Mouse (Mus musculus) hindbrain, embryonic 15.5 days (tissue): ENCODE results near the gene Polr2j. TPM values are rescaled to one million over a fixed set of nuclear protein-coding genes. Genes with fewer than 3 reads are reported as not detected.
"Not testable (repeated sequence)": the region's sequence is repeated elsewhere in the genome, so short reads cannot be mapped to it uniquely, and the experiment has no call there.

Source experiments
- ATAC-seq: fragments of 200-750 bp; cut with Nextera tagmentation; 2 replicates; pipeline ENCODE4 v1.8.0; 2017; ENCODE audit warnings: low read depth, moderate number of reproducible peaks, moderate TSS enrichment; ENCODE audit not compliant: low FRiP score
- H3K27ac ChIP-seq: fragments of 300-500 bp; sonication (generic); replicated peaks from 2 replicates; pipeline ENCODE4 v1.5.1; 2015; ENCODE audit warnings: mild to moderate bottlenecking, inconsistent platforms
- H3K27me3 ChIP-seq: fragments of 300-500 bp; sonication (generic); 2 replicates; pipeline ENCODE4 v1.6.1; 2015; ENCODE audit warnings: control low read depth, inconsistent platforms
- H3K36me3 ChIP-seq: fragments of 300-500 bp; sonication (generic); 2 replicates; pipeline ENCODE4 v1.6.1; 2015; ENCODE audit warnings: control low read depth, inconsistent platforms
- H3K4me1 ChIP-seq: fragments of 300-500 bp; sonication (generic); replicated peaks from 2 replicates; pipeline ENCODE4 v1.6.1; 2015; ENCODE audit warnings: control low read depth, inconsistent platforms
- H3K4me2 ChIP-seq: fragments of 300-500 bp; sonication (generic); 2 replicates; pipeline ENCODE4 v1.6.1; 2015; ENCODE audit warnings: moderate library complexity, mild to moderate bottlenecking, inconsistent platforms
- H3K4me3 ChIP-seq: fragments of 300-500 bp; sonication (generic); 2 replicates; pipeline ENCODE4 v1.5.1; 2015; ENCODE audit warnings: mild to moderate bottlenecking, inconsistent platforms
- H3K9ac ChIP-seq: fragments of 300-500 bp; sonication (generic); 2 replicates; pipeline ENCODE4 v1.6.1; 2015; ENCODE audit warnings: inconsistent platforms
- H3K9me3 ChIP-seq: fragments of 300-500 bp; sonication (generic); 2 replicates; pipeline ENCODE4 v1.6.1; 2016; ENCODE audit warnings: control low read depth, inconsistent platforms
- WGBS: fragments of 180-500 bp; shearing (Covaris S2); methylation state at CpG from one replicate; pipeline ENCODE4 v1.1.7; 2015; 5-methylcytosine and 5-hydroxymethylcytosine counted together
- polyA plus RNA-seq: library from polyadenylated mRNA; unstranded; fragments of >200 nt; fragmentation: Nextera tagmentation; extraction: Ambion mirVana; gene quantifications from 2 replicates; pipeline ENCODE4 v1.2.1, GENCODE M21; 2015

The Polr2j gene
- polyA plus RNA-seq, 1 experiment from 2014 or later = 206 TPM

GRCm38 (mm10) chr5:136146936-136147335 lies 30.5 kb downstream of the Polr2j start:
- H3K36me3 ChIP-seq = no peaks in the 10 kb centered on the region
- no peaks in the 10 kb centered on the region for H3K27me3 ChIP-seq
- 100% methylated on average over 1 of the region's 1 CpGs for WGBS
- no peaks in the 10 kb centered on the region for H3K9me3 ChIP-seq
- H3K27ac ChIP-seq = no peak overlapping the region
- no peak overlapping the region for H3K4me3 ChIP-seq
- ATAC-seq = no peak
- no peak overlapping the region for H3K9ac ChIP-seq
- no peaks in the 10 kb centered on the region for H3K4me1 ChIP-seq
- H3K4me2 ChIP-seq = no peak overlapping the region

- H3K4me2 ChIP-seq = no peak overlapping the region
These were observed 31.3 kb downstream of the Polr2j start for GRCm38 (mm10) chr5:136147704-136148103.

GRCm38 (mm10) chr5:136149134-136149576 lies 32.7 kb downstream of the Polr2j start:
- not testable (repeated sequence) for H3K27me3 ChIP-seq, H3K4me3 ChIP-seq, H3K27ac ChIP-seq, H3K9ac ChIP-seq, H3K36me3 ChIP-seq, ATAC-seq, H3K9me3 ChIP-seq, H3K4me2 ChIP-seq, H3K4me1 ChIP-seq
- 79% methylated on average over 5 of the region's 5 CpGs for WGBS

More at GRCm38 (mm10) chr5:136147704-136148103, 31.3 kb downstream of the Polr2j start:
- H3K9me3 ChIP-seq = no peaks in the 10 kb centered on the region
- H3K27me3 ChIP-seq = no peaks in the 10 kb centered on the region
- no peak for ATAC-seq
- no peak overlapping the region for H3K4me3 ChIP-seq
- H3K9ac ChIP-seq = no peak overlapping the region
- no peaks in the 10 kb centered on the region for H3K4me1 ChIP-seq
- 77% methylated on average over 8 of the region's 8 CpGs for WGBS
- no peak overlapping the region for H3K27ac ChIP-seq
- no peaks in the 10 kb centered on the region for H3K36me3 ChIP-seq

GRCm38 (mm10) chr5:136152365-136152764 lies 35.9 kb downstream of the Polr2j start:
- 80% methylated on average over 8 of the region's 8 CpGs for WGBS
- no peak for ATAC-seq
- no peak overlapping the region for H3K27ac ChIP-seq
- no peaks in the 10 kb centered on the region for H3K36me3 ChIP-seq
- H3K27me3 ChIP-seq = no peaks in the 10 kb centered on the region
- no peak overlapping the region for H3K4me3 ChIP-seq
- H3K4me2 ChIP-seq = no peak overlapping the region
- no peaks in the 10 kb centered on the region for H3K4me1 ChIP-seq
- H3K9me3 ChIP-seq = no peaks in the 10 kb centered on the region
- no peak overlapping the region for H3K9ac ChIP-seq

GRCm38 (mm10) chr5:136155399-136155798 lies 39.0 kb downstream of the Polr2j start:
- H3K27me3 ChIP-seq = no peaks in the 10 kb centered on the region
- H3K36me3 ChIP-seq = peaks cover 4% of the 10 kb centered on the region; the same call in 1 of the 2 replicates
- no peaks in the 10 kb centered on the region for H3K4me1 ChIP-seq
- H3K4me2 ChIP-seq = no peak overlapping the region
- H3K4me3 ChIP-seq = no peak overlapping the region
- 90% methylated on average over 5 of the region's 5 CpGs for WGBS
- no peak for ATAC-seq
- no peak overlapping the region for H3K27ac ChIP-seq
- H3K9ac ChIP-seq = no peak overlapping the region
- H3K9me3 ChIP-seq = no peaks in the 10 kb centered on the region

- not testable (repeated sequence) for H3K4me2 ChIP-seq, H3K9ac ChIP-seq, H3K27ac ChIP-seq, H3K27me3 ChIP-seq, H3K4me1 ChIP-seq, ATAC-seq, H3K9me3 ChIP-seq, H3K4me3 ChIP-seq
- WGBS = 88% methylated on average over 11 of the region's 12 CpGs
- peaks cover 12% of the 10 kb centered on the region for H3K36me3 ChIP-seq
These were observed 43.7 kb downstream of the Polr2j start for GRCm38 (mm10) chr5:136160084-136160483.

GRCm38 (mm10) chr5:136163807-136164474 lies 47.5 kb downstream of the Polr2j start:
- ATAC-seq = 0 out of 2 replicates have a peak, but pooled peaks have one; percentile 77
- WGBS = 59% methylated on average over 11 of the region's 11 CpGs
- Histone ChIP-seq H3K27ac (no peak overlapping the region), H3K27me3 (no peaks in the 10 kb centered on the region), H3K9ac (no peak overlapping the region), H3K4me2 (no peak overlapping the region), H3K36me3 (peaks cover 17% of the 10 kb centered on the region), H3K9me3 (no peaks in the 10 kb centered on the region), H3K4me3 (no peak overlapping the region), H3K4me1 (0 out of 2 replicates have a peak, but pooled peaks cover 3% of the 10 kb centered on the region)

GRCm38 (mm10) chr5:136165246-136165645 lies 48.8 kb downstream of the Polr2j start:
- H3K4me3 ChIP-seq = no peak overlapping the region
- H3K4me2 ChIP-seq = no peak overlapping the region
- ATAC-seq = no peak
- H3K27ac ChIP-seq = no peak overlapping the region; the same call in 1 of the 2 replicates
- H3K9ac ChIP-seq = no peak overlapping the region
- H3K4me1 ChIP-seq = peaks cover 12% of the 10 kb centered on the region
- H3K36me3 ChIP-seq = peaks cover 15% of the 10 kb centered on the region
- H3K9me3 ChIP-seq = no peaks in the 10 kb centered on the region
- H3K27me3 ChIP-seq = no peaks in the 10 kb centered on the region
- WGBS = 64% methylated on average over 8 of the region's 8 CpGs

GRCm38 (mm10) chr5:136167296-136167695 lies 50.9 kb downstream of the Polr2j start:
- H3K27me3 ChIP-seq = no peaks in the 10 kb centered on the region
- no peak for ATAC-seq
- WGBS = 91% methylated on average over 4 of the region's 4 CpGs
- H3K4me3 ChIP-seq = no peak overlapping the region
- H3K4me1 ChIP-seq = peaks cover 26% of the 10 kb centered on the region
- no peak overlapping the region for H3K4me2 ChIP-seq
- H3K9me3 ChIP-seq = no peaks in the 10 kb centered on the region
- no peak overlapping the region for H3K27ac ChIP-seq
- H3K9ac ChIP-seq = no peak overlapping the region
- H3K36me3 ChIP-seq = peaks cover 5% of the 10 kb centered on the region; the same call in 1 of the 2 replicates

GRCm38 (mm10) chr5:136168071-136168470 lies 51.6 kb downstream of the Polr2j start:
- Histone ChIP-seq H3K4me3 (no peak overlapping the region), H3K4me1 (peaks cover 26% of the 10 kb centered on the region), H3K9me3 (no peaks in the 10 kb centered on the region), H3K27me3 (no peaks in the 10 kb centered on the region), H3K9ac (no peak overlapping the region), H3K36me3 (peaks cover 5% of the 10 kb centered on the region; the same call in 1 of the 2 replicates), H3K27ac (no peak overlapping the region), H3K4me2 (no peak overlapping the region)
- WGBS = 91% methylated on average over 3 of the region's 3 CpGs
- no peak for ATAC-seq

GRCm38 (mm10) chr5:136169626-136170511 lies 53.4 kb downstream of the Polr2j start:
- peaks cover 37% of the 10 kb centered on the region for H3K4me1 ChIP-seq
- ATAC-seq = peak; percentile 54
- peak overlapping the region; percentile 69 for H3K4me2 ChIP-seq
- peak overlapping the region; percentile 65 for H3K4me3 ChIP-seq
- no peaks in the 10 kb centered on the region for H3K9me3 ChIP-seq
- peak overlapping the region; percentile 75 for H3K9ac ChIP-seq
- 10% methylated on average over 15 of the region's 15 CpGs for WGBS
- peaks cover 5% of the 10 kb centered on the region; the same call in 1 of the 2 replicates for H3K36me3 ChIP-seq
- no peaks in the 10 kb centered on the region for H3K27me3 ChIP-seq
- peak overlapping the region; percentile 83 for H3K27ac ChIP-seq
